Mouse (Mus musculus) urinary bladder, postnatal 14 days (tissue): ENCODE results near the gene Catip.
"Not testable (repeated sequence)": the region's sequence is repeated elsewhere in the genome, so short reads cannot be mapped to it uniquely, and the experiment has no call there.

Experiments used
- DNase-seq: peaks from one replicate; pipeline ENCODE4 v3.0.0; 2021; ENCODE audit warnings: low spot score

The Catip gene

GRCm38 (mm10) chr1:74384525-74384924 lies 22.6 kb downstream of the Catip start:
- DNase-seq: no peak

DNA sequence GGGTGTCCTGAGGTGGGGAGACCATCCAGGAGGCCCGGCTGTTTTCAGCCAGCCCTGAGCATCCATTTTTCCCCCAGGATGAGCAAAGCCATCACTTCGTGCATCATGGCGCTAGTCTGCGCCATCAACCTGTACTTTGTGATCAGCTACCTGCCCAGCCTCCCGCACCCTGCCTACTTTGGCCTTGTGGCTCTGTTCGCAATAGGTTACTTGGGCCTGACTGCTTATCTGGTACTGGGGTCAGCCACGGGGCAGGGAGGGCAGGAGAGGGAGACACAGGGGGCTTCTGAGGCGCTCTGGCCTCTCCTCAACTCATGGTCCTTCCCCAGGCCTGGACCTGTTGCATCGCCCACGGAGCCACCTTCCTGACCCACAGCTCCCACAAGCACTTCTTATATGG lies 23.2 kb downstream of the Catip start:
- no peak for DNase-seq

DNA sequence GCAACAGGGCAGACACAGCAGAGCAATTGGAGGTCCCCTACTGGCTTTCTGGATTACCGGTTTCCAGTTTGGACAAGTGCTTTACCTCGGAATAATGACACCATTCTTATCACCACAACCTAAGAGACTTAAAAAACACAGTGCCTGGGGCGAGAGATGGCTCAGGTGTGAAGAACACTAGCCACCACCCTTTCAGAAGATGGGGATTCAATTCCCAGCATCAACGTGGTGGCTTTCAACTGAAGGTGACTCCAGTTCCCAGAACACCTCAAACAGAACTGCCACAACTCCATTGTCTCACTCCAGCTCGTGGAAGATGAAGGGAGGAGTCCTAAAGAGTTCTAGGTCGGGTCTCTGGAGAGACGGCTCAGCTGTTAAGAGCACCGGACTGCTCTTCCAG lies 23.6 kb downstream of the Catip start:
- DNase-seq: no peak

- no peak for DNase-seq
Measured at GRCm38 (mm10) chr1:74386363-74386713, 24.4 kb downstream of the Catip start.

DNA sequence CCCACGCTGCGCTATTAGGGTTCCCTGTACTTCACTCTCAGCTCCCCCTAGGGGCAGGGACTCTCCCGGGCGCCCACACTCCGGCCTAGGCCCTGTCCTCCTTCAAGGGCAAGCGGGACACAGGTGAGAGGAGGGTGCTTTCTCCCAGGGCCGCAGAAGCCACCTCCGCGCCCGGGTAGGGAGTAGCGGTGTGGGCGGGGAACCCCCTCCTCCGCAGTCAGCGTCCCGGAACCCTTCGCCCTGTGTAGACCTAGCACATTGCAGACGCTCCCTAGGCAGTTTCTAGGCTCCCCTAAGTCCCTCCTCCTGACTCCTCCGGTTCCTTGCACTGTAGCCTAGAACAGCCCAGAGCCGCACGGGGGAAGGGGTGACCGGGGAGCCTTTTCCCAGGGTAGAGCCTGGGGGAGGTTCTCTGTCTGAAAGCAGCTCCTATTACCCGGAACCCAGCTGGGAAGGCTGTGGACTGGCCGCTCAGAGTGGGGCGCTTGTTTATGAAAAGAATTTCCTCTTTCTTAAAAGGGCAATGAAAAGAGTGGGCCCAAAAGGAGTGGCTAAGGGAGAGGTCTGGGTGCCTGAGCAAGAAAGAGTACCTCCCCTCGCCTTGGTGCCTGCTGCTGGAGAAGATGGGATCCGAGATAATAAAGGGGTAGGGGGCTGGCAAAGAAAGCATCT lies 24.9 kb downstream of the Catip start:
- DNase-seq: peak; percentile 95

GRCm38 (mm10) chr1:74387386-74387988 lies 25.6 kb downstream of the Catip start:
- DNase-seq: no peak

DNA sequence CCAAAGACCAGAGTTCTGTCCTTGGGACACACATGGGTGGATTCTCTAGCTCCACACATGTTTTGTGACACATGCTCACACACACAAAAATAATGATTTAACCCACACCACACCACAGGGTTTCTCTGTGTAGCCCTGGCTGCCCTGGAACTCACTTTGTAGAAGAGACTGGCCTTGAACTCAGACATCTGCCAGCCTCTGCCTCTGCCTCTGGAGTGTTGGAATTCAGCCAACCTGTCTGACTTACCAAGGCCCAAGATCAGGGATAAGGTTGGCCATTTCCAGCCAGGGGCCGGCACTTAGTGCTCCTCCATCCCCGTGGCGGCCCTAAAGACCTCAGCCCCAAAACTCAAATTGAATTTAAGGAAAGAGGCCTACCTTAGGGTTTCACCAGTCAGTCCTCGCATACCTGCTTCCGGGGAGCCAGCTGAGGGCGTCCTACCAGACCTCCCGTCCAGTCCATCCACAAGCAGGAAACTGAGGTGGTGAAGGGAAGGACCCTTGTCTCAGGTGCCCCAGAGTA lies 26.6 kb downstream of the Catip start:
- DNase-seq: no peak

DNA sequence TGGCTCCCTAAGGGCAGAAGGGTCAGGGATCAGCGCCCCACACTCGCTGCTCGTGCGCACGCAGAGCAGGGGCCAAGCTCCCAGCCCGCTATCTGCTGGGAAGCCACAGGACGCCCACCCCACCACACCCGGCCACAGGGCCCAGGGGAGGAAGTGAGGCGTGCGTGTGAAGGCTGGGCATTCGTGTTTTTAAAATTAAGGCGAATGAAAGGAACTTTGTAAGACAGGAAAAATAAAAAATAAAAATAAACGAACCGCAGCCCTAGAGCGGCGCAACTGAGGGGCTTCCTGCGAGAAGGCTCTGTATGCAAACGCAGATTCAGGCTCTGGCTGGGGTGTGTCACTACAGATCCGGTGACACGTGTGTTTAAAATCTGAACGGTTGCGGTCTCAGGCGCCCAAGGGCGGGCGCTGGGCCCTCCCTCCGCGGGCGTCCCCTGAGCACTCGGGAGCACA lies 28.0 kb downstream of the Catip start:
- peak; percentile 47 for DNase-seq

DNA sequence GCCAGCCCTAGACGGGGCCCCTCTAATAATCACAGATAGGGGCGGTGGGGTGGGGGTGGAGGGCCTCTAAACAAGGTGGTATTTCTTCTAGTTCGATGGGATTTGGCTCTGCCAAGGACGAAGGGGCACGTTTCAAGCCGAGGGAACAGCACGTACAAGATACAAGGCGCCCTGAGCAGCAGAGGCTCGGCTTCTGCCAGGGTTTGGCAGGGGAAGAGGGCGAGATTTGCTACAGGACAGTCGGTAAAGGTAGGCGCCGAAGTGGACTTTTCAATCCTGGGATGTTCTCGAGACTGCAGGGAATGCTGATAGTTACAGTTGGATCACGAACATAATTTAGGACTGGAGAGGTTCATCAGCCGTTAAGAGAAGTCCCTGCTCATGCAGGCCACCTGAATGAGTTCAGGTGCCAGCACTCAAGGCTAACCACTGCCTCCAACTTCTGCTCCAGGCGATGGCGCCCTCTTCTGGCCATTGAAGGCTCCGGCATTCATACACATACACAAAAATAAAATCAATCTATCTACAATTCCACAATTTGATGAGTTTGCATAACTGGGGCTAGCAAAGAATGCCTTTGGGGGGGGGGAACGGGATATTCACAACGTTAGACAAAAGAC lies 28.5 kb downstream of the Catip start:
- DNase-seq: peak; percentile 79

GRCm38 (mm10) chr1:74390924-74391748 lies 29.2 kb downstream of the Catip start, which contains the start of gene Ctdsp1:
Gene Ctdsp1 (plus strand): TSS chr1:74391509.
- peak; percentile 99 for DNase-seq

DNA sequence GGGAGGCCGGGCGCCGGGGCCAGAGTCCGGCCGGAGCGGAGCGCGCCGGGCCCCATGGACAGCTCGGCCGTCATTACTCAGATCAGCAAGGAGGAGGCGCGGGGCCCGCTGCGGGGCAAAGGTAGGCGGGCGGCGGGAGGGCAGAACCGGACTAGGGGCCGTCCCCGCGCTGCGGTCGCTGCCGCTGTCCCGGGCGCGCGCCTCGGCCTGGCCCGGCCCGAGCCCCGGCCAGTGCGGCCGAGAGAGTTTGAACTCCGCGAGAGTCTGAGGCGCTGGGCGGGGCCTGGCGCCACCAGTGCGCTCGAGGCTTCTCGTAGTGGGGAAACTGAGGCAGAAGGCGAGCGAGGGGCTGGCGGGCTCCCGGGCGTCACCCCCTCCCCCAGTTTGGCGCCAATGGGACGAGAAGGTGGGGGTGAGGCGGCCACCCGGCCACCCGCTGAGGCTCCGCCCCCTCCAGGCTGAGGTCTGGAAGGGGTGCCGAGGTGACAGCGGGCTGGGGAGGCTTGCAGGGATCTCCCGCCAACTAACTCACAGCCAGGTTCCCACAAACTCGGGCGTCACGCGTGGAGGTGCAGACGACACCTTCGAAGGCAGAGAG lies 30.0 kb downstream of the Catip start:
- peak; percentile 77 for DNase-seq

GRCm38 (mm10) chr1:74392446-74392994 lies 30.6 kb downstream of the Catip start:
- DNase-seq: no peak

- DNase-seq: no peak
Measured at GRCm38 (mm10) chr1:74393010-74393409, 31.1 kb downstream of the Catip start.

- DNase-seq: no peak
Measured at GRCm38 (mm10) chr1:74393697-74394096, 31.8 kb downstream of the Catip start.

DNA sequence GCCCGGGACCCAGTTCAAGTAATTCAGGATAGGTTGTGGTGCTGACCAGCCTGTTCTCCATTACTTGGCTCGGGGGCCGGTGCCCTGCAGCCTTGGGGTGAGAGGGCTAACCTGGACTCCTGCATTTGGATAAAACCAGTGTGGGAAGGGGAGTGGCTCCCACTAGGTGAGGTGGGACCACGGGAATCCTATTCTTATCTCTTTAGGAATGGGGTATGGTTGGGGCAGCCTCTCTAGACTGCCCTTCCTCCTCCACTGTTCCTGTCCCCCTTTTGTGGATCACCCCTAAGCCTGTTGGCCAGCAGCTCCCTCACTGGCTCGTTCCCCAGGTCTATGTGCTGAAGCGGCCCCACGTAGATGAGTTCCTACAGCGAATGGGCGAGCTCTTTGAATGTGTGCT lies 32.4 kb downstream of the Catip start:
- DNase-seq: no peak

- DNase-seq: no peak
Measured at GRCm38 (mm10) chr1:74394858-74395257, 33.0 kb downstream of the Catip start.

- no peak for DNase-seq
Measured at GRCm38 (mm10) chr1:74395290-74395689, 33.4 kb downstream of the Catip start.

DNA sequence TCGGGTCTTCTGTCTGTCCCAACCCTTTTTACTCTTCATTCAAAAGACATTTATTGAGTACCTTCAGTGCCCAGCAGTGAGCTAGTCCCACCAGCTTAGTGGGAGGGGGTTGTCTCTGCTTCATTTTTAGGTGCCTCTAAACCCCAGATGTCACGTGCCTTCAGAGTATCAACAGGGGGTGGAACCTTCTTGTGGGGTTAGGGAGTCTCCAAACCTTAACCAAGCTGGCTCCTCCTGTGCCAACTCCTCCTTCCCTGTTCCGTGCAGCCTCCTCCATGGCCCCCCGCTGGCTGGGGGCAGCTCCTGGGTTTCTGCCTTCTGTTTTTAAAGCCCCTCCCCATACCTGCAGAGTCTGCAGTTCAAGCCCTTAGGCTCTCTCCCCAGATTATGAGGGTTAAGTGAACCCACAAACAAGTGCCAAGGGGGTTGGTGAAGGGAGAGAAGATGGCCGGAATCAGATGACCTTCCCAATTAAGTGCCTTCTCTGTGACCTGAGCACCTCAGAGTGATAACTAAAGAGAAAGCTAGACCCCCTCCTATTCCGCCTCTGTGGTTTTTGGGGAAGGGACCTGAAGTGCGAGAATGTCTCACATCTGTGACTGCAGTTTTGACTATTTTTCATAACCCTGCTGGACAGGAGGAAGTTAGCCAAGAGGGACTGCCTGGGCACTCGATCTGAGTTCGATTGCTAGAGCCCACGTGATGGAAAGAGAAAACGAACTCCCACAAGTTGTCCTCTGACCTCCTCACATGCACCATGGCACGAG lies 34.7 kb downstream of the Catip start:
- DNase-seq: not testable (repeated sequence)

DNA sequence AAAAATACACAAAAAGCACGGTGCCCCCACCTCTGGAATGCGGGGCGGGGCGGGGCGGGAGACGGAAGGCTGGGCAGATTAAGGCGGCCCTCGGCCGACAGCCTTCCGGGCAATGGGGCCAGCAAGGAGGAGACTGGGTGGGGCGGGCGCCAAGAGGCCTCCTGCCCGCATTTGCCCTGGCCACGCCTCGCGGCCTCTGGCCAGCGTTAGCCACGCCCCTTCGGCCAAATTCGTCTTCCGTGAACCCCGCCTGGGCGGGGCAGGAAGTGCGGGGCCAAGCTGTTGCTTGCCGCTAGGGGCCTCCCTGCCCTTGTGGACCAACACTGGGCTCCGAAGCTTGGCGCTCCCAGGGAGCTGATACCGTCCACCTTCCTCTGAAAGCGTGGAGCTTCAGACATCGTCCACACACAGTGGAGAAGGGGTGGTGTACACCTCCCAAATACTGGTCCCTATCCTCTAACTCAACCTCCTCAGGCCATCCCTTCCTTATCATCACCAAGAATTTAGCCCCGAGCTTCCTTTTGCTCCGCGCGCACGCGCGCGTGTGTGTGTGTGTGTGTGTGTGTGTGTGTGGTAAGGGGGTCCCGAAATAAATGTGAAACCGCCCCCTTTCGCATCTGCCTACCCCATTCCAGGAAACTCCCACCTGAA lies 35.5 kb downstream of the Catip start:
- DNase-seq: peak; percentile 99

DNA sequence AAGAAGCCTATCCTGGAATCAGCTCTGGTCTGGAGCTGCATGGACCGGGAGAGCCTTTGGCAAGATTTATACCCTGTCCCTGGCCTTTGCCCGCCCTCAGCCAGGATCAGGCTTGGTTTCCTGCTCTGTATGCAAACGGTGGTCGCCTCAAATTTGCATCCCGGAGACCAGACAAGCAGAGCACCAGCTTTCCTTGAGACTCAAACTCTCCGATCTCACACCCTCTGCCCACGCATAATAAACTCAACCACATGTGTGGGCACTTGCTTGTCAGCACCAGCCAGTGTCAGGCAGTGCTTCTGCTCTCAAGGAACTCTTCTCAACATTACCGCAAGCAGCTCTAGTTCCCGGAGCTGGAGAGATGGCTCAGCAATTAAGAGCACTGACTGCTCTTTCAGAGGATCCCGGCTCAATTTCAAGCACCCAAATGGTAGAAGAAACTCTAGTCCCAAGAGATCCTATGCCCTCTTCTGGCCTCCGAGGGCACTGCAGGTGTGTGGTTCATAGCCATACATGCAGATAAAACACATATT lies 36.1 kb downstream of the Catip start:
- peak; percentile 79 for DNase-seq
